Mouse (Mus musculus): ENCODE data around the gene Tcam1.

- TF ChIP-seq CTCF (IDR thresholded peaks at IDR 0.05; ENCODE audit: control insufficient read depth, insufficient read depth, insufficient read length) (no peak), CEBPB (IDR thresholded peaks at IDR 0.05; ENCODE audit: low read depth) (no peak), MYOG (IDR thresholded peaks at IDR 0.05; ENCODE audit: control insufficient read depth, extremely low read depth, insufficient read length) (no peak), MYOD1 (IDR thresholded peaks at IDR 0.05; ENCODE audit: control insufficient read depth, insufficient read length, low read depth) (no peak)
Observed at GRCm38 (mm10) chr11:106313533-106313932, 37.1 kb downstream of the Tcam1 start.

Measured in C2C12 (cell line).